Mouse (Mus musculus) megakaryocyte, embryonic 14.5 days (primary cell): ENCODE data around the gene Rab6a. TPM values are rescaled to one million over a fixed set of nuclear protein-coding genes. Genes with fewer than 3 reads are reported as not detected.

Experiments used
- H3K27me3 ChIP-seq: replicated peaks from 2 replicates; pipeline ENCODE3; 2012; ENCODE audit warnings: inconsistent platforms
- H3K36me3 ChIP-seq: replicated peaks from 2 replicates; pipeline ENCODE3; 2012; ENCODE audit warnings: low read length, inconsistent platforms, mixed read lengths
- H3K4me1 ChIP-seq: 2 replicates; pipeline ENCODE4 v1.6.1; 2012; ENCODE audit warnings: inconsistent platforms
- H3K4me3 ChIP-seq: replicated peaks from 2 replicates; pipeline ENCODE3; 2012; ENCODE audit warnings: moderate library complexity, mild to moderate bottlenecking, inconsistent platforms
- H3K9me3 ChIP-seq: 2 replicates; pipeline ENCODE4 v1.6.1; 2012; ENCODE audit warnings: inconsistent platforms
- FLI1 ChIP-seq: IDR thresholded peaks from 2 replicates; pipeline ENCODE4 v1.6.1; 2012; ENCODE audit warnings: low read length, inconsistent platforms, mixed read lengths
- GATA1 ChIP-seq: IDR thresholded peaks from 3 replicates; pipeline ENCODE4 v1.6.1; 2012; ENCODE audit warnings: mixed read lengths, low read length, inconsistent platforms, borderline replicate concordance
- polyA plus RNA-seq: library from polyadenylated mRNA; stranded (reverse); fragments of >175 nt; gene quantifications from 2 replicates; pipeline ENCODE4 v1.2.3, GENCODE M21; 2012; ENCODE audit warnings: low replicate concordance; ENCODE audit not compliant: insufficient read depth

Gene Rab6a
- polyA plus RNA-seq, 1 experiment: 25.4 TPM

DNA sequence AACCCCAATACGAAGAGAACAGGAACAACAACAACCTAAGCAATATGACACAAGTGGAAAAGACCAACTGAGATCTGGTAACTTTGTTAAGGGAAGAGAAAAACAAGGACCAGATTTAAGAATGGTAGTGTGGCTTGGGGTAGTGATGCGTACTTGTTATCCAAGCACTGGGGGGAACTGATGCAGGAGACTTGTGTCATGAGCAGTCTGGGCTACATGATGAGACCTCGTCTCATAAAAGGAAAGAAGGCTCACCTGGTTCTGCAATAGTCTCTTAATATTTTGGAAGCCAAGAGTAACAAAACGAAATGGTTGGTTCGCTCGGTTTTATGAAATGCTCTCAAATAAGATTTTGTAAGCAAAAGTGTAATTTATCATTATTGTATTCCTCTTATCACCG is 25.0 kb upstream of the Rab6a start:
- no peaks in the 10 kb centered on the region for H3K27me3 ChIP-seq
- peak overlapping the region; percentile 94 for H3K4me3 ChIP-seq
- no peaks in the 10 kb centered on the region for H3K9me3 ChIP-seq
- TF ChIP-seq GATA1: no peak
- no peak for TF ChIP-seq FLI1
- H3K4me1 ChIP-seq: peaks cover 25% of the 10 kb centered on the region; the same call in 1 of the 2 replicates
- H3K36me3 ChIP-seq: no peaks in the 10 kb centered on the region

DNA sequence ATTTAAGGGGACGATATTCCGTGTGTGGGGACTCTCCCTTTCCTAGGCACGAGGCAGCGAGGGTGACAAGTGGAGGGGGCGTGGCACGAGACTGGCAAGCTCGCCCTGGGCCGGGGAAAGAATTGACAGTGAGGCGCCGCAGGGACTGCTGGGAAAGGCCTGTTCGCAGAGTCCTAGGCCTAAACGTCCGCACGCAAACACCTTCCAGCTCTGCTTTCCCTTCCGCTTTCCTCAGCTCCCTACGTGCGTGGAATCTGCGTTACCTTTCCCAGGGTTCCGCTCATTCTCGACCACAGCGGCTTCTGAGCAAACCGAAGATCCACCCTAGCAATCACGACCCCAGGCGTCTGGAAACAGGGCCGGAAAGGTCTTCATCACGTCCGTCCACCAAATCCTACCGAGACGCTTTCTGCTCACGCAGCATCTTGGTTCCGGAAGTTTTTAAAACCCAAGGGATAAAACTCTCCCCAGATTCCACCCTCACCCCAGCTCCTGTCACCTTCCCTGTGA is 24.4 kb upstream of the Rab6a start:
- Histone ChIP-seq H3K36me3 (no peaks in the 10 kb centered on the region), H3K27me3 (no peaks in the 10 kb centered on the region), H3K9me3 (no peaks in the 10 kb centered on the region), H3K4me3 (peak overlapping the region; percentile 94), H3K4me1 (peaks cover 25% of the 10 kb centered on the region; the same call in 1 of the 2 replicates)
- TF ChIP-seq FLI1 (no peak), GATA1 (no peak)

DNA sequence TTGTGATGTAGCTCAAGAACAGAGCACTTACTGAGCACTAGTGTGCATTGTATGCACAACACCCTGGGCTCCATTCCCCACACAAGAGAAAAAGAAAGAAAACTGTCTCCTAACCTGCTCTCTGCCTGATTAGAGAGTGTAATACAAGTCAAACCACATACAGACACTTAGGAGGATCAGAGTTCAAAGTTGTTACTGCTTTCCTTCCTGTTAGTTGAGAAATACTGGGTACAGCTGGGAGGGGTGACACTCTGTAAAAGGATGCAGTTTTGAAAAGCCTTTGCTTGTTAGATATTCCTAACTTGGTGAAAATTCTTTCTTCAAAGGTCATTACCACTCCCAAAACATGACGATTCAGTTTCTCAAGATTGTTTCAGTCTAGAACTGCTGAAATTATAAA is 17.4 kb upstream of the Rab6a start:
- no peak for TF ChIP-seq GATA1
- no peak for TF ChIP-seq FLI1
- H3K36me3 ChIP-seq: no peaks in the 10 kb centered on the region

DNA sequence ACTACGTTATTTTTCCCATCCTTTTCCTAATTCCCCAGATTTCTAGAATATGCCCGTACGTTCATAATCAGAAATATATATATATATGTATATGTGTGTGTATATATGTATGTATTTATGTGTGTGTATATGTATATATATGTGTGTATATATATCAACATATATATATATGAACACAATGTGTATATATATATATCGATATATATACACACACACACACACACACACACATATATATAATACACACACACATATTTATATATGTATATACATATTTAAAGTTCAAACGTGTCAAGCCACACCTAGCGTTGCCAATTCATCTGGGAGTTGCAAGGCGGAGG is 16.7 kb upstream of the Rab6a start:
- Histone ChIP-seq H3K36me3 (no peaks in the 10 kb centered on the region), H3K4me1 (peaks cover 23% of the 10 kb centered on the region), H3K9me3 (no peaks in the 10 kb centered on the region), H3K4me3 (peak overlapping the region; percentile 93), H3K27me3 (no peaks in the 10 kb centered on the region)
- TF ChIP-seq GATA1 (no peak), FLI1 (no peak)

More for the DNA sequence above, 17.4 kb upstream of the Rab6a start:
- no peaks in the 10 kb centered on the region for H3K9me3 ChIP-seq
- no peak overlapping the region for H3K4me3 ChIP-seq
- H3K27me3 ChIP-seq: no peaks in the 10 kb centered on the region
- H3K4me1 ChIP-seq: peaks cover 23% of the 10 kb centered on the region

DNA sequence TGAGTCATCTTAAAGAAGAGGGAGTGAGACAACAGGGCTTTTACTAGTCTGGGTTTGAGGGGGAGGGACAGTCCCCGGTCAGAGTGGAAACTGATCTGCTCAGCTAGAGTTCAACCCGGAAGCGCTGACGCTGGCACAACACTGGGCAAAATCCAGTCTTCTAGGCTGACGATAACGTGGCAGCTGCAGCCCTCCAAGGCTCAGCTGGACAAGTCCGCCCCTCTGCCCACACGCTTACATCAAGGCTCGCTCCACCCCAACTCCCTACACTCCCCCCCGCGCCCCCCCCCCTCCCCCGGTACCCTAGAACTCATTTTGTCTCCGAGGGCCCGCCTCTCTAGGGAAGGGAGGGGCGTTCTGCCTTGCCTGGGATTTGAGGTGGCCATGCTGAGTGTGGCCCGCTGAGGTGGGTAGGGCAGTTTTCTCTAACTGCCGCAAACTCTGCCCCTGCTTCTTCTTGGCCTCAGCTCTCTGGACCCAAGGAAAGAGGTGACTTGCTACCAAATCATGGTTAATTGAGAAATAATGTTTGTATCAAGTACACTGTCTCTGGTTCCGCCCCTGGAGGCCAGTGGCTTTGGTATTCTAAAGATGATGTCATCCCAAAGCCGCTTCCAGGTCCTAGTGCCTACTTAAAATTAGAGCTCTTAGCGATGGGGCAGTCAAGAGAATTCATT is 16.2 kb upstream of the Rab6a start:
- no peaks in the 10 kb centered on the region for H3K9me3 ChIP-seq
- TF ChIP-seq FLI1 (no peak), GATA1 (no peak)
- no peaks in the 10 kb centered on the region for H3K27me3 ChIP-seq
- H3K36me3 ChIP-seq: no peaks in the 10 kb centered on the region
- peak overlapping the region; percentile 93 for H3K4me3 ChIP-seq
- peaks cover 23% of the 10 kb centered on the region for H3K4me1 ChIP-seq

DNA sequence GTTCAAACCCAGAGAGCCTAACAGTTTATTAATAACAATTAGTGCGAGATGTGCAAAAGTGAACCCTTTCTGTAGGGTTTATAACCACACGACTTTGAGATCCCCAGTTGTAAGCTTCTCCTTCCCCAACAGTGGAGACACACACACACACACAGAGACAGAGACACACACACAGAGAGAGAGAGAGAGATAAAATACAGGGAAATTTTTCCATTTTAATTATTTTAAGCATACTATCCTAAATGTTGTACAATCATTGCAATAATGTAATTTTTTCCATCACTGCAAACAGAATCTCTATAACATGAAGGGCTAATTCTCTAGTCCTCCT is 15.7 kb upstream of the Rab6a start:
- H3K9me3 ChIP-seq: no peaks in the 10 kb centered on the region
- H3K4me3 ChIP-seq: peak overlapping the region; percentile 93
- TF ChIP-seq FLI1 (no peak), GATA1 (no peak)
- no peaks in the 10 kb centered on the region for H3K36me3 ChIP-seq
- H3K27me3 ChIP-seq: no peaks in the 10 kb centered on the region
- H3K4me1 ChIP-seq: peaks cover 23% of the 10 kb centered on the region

DNA sequence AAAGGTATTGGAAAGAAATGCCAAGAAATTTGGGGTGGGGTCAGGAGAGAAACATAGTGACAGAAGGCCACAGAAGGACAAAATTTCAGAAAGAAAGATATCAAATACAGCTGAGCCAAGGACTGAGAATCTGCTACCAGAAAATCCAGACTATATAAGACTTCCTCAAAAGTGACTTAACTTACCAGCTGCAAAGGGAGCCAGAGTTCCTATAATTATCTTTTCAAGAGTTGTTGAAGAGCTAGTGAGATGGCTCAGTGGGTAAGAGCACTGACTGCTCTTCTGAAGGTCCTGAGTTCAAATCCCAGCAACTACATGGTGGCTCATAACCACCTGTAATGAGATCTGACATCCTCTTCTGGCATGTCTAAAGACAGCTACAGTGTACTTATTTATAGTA is 13.9 kb upstream of the Rab6a start:
- no peak for TF ChIP-seq FLI1
- TF ChIP-seq GATA1: no peak

DNA sequence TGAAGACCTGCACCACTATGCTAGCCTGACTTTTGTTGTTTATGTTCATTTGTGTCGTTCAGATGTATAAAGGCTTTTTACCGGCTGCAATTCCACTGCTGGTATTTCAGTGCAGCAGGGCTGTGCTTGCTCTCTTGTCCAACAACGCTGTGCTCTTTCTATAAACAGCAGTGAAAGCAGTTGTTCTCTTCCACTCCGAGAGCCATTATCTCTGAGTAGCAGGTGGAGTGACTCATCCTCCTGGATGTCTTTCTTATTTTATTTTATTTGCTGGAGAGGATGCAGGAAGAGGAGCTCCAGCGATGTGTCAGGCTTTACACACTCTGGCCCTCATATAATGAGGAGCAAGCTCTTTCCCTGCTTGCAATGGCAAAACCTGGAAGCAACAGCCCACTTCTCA is 7.0 kb upstream of the Rab6a start:
- Histone ChIP-seq H3K27me3 (no peaks in the 10 kb centered on the region), H3K9me3 (no peaks in the 10 kb centered on the region), H3K36me3 (no peaks in the 10 kb centered on the region), H3K4me3 (no peak overlapping the region), H3K4me1 (peaks cover 20% of the 10 kb centered on the region)
- TF ChIP-seq FLI1 (no peak), GATA1 (no peak)

More for the DNA sequence above, 13.9 kb upstream of the Rab6a start:
- H3K9me3 ChIP-seq: no peaks in the 10 kb centered on the region
- H3K36me3 ChIP-seq: no peaks in the 10 kb centered on the region
- no peaks in the 10 kb centered on the region for H3K27me3 ChIP-seq
- peaks cover 20% of the 10 kb centered on the region for H3K4me1 ChIP-seq
- H3K4me3 ChIP-seq: no peak overlapping the region

DNA sequence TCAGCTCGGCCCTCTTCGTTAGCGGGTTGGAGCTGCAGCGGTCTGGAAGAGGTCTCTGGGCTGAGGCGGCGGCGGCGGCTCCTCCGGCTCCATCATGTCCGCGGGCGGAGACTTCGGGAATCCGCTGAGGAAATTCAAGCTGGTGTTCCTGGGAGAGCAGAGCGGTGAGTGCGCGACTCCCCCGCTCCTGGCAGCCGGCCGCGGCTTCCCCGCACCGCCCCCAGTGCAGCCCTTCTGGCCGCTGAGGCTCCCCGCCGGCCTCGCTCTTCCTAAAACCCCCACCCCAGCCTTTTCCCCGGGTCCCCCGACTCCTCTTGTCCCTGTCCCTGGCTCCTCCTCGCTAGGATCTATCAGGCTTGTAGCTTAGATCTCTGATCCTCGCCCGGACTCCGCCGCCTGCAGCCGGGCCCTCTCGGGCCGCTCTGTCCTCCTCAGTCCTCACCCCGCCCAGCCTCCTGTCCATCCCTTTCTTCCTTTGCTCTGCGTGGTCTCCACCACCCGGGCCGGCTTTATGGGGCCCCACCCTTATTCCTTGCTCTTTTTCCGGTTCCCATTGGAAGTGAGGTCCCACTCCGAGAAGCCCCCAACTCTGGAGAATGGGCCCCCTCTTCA is 1.0 kb downstream of the Rab6a start, which contains the start of gene Mrpl48:
Mrpl48 (minus strand) TSS at position 172 of the 612 bp plus-strand sequence.
- Histone ChIP-seq H3K36me3 (no peaks in the 10 kb centered on the region), H3K4me1 (peaks cover 32% of the 10 kb centered on the region), H3K4me3 (peak within 1 kb of the TSS; percentile 94), H3K9me3 (no peaks in the 10 kb centered on the region), H3K27me3 (no peaks in the 10 kb centered on the region)
- TF ChIP-seq GATA1 (no peak), FLI1 (no peak)

DNA sequence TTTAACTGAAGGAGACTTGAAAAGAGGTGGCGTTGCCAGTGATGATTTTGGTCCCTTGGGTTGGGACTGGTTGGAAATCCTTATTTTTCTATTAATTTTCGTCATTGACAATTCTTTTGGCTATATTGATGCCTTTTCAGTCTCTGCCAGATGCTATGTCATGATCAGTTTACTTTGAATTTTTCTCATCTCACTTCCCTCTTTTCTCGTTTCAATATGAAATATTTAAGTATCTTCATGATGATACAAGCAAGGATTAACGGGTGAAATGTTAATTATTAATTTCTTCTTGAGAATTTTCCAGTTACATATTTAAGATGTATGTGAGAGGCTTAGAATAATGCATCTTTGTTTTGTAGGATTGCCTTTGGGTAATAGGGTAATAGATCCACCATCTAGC is 1.7 kb downstream of the Rab6a start:
- Histone ChIP-seq H3K36me3 (peaks cover 2% of the 10 kb centered on the region), H3K4me3 (peak overlapping the region; percentile 94), H3K4me1 (peaks cover 35% of the 10 kb centered on the region), H3K9me3 (no peaks in the 10 kb centered on the region), H3K27me3 (no peaks in the 10 kb centered on the region)
- no peak for TF ChIP-seq GATA1
- no peak for TF ChIP-seq FLI1

DNA sequence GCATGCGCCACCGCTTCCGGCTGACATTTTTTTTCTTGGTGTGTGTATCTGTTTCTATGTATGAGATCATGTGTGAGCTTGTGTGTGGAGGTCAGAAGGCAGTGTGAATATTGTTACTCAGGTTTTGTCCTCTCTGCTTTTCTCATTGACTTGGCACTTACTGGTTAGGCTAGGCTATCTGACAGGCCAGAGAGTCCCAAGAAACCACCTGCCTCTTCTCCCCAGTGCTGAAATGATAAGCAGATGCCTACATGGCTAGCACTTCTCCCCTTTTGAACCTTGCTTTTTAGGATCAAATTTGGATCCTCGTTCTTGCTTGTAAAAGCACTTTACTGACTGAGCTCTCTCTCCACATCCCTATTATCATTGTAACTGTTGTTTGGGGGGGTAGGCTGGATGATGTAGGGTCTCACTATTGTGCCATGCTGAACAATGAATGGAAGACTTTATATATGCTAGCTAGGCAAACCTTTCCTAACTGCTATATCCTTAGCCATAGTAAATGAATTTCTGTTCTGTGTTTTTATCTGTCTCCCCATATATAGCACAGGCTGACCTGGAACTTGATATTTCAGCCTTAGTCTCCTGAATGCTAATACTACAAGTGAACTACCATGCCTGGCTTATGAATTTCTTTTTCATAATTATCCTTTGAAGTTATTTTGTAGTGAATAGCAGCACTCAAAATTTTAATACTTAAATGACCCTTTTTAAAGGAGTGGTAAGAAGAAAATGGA is 9.1 kb downstream of the Rab6a start:
- peaks cover 49% of the 10 kb centered on the region for H3K4me1 ChIP-seq
- no peak overlapping the region for H3K4me3 ChIP-seq
- H3K9me3 ChIP-seq: no peaks in the 10 kb centered on the region
- peaks cover 20% of the 10 kb centered on the region for H3K36me3 ChIP-seq
- H3K27me3 ChIP-seq: no peaks in the 10 kb centered on the region
- TF ChIP-seq FLI1 (no peak), GATA1 (no peak)
